Mouse (Mus musculus) T-helper 1 cell (primary cell): ENCODE data around the gene Olfr1322.

Experiments used
- in situ Hi-C: fragments of 300-600 bp; cut with MboI, MseI; formaldehyde crosslinking; loops from one replicate; pipeline ENCODE4 v1.15.1; 2025; ENCODE audit warnings: high pct_unique_total_duplicates

Olfr1322 gene

GRCm38 (mm10) chrX:49891383-49891782 lies at the start of gene Olfr1322:
TSS of gene Olfr1322 (minus strand) at chrX:49891483.
- in situ Hi-C loops = no loop called here

GRCm38 (mm10) chrX:49877651-49878349 lies 13.5 kb downstream of the Olfr1322 start:
- in situ Hi-C loops = no loop called here
